Mouse (Mus musculus) forelimb bud, embryonic 11.5 days (tissue): ENCODE measurements around the gene Vmn2r42.
"Not testable (repeated sequence)": the region's sequence is repeated elsewhere in the genome, so short reads cannot be mapped to it uniquely, and the experiment has no call there.

Source experiments
- DNase-seq: peaks from one replicate; pipeline ENCODE4 v3.0.0-alpha.2; 2012; ENCODE audit warnings: low read depth, low spot score

The Vmn2r42 gene

DNA sequence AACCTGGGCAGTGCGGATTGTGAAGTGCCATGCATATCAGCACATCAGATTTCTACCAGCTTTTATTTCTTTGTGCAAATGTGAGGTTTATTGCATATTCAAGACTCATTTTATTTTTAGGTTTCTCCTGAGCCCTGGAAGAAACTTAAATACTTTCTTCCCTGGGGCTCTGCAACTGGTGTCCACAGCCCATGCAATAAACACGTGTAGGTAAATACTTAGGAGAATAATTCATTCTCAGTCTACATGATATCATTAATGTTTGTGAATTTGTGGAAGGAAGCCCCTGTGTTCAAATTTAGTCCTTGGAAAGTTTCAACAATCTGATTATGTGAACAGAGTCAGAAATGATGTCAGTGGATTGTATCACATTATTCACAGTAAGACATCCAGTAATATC, at the start of gene Vmn2r42:
Vmn2r42 (minus strand) TSS at position 101 of the 400 bp plus-strand sequence.
- not testable (repeated sequence) for DNase-seq

- not testable (repeated sequence) for DNase-seq
Measured at GRCm38 (mm10) chr7:8161554-8161953, 38.6 kb downstream of the Vmn2r42 start, which contains the start of gene Vmn2r41. Gene Vmn2r41 (minus strand): TSS chr7:8161654.
